Mouse (Mus musculus): Measurements from ENCODE around the gene Gm5737. TPM values are rescaled to one million over a fixed set of nuclear protein-coding genes. Genes with fewer than 3 reads are reported as not detected.

The Gm5737 gene
- not detected in 2 replicates for polyA plus RNA-seq (2014; fragmentation: Nextera tagmentation; extraction: Ambion mirVana)

GRCm38 (mm10) chr7:120811834-120812415, at the start of gene Gm5737:
Gm5737 (plus strand) TSS chr7:120812365.
- H3K27me3 ChIP-seq (ENCODE audit: control insufficient read depth, insufficient read depth, low read length): no peaks in the 10 kb centered on the region; the same call in 1 of the 2 replicates
- DNase-seq (ENCODE audit: low spot score) (no peak), ATAC-seq (replicated peaks; ENCODE audit: low FRiP score) (no peak)
- no peak within 1 kb of the TSS for H3K9ac ChIP-seq (ENCODE audit: low read length)
- 82% methylated on average over 6 of the region's 6 CpGs for WGBS
- no peak within 1 kb of the TSS for H3K4me3 ChIP-seq (ENCODE audit: low read depth, low read length)
- H3K4me2 ChIP-seq (ENCODE audit: low read depth, low read length, severe bottlenecking): no peak within 1 kb of the TSS
- H3K4me1 ChIP-seq (replicated peaks; ENCODE audit: control insufficient read depth, insufficient read depth, low read length): no peaks in the 10 kb centered on the region; the same call in 1 of the 2 replicates
- H3K27ac ChIP-seq (ENCODE audit: low read depth, low read length): no peak within 1 kb of the TSS
- no peaks in the 10 kb centered on the region for H3K36me3 ChIP-seq (ENCODE audit: control insufficient read depth, insufficient read depth, low read length)
- no peaks in the 10 kb centered on the region for H3K9me3 ChIP-seq (ENCODE audit: control insufficient read depth, low read length)

GRCm38 (mm10) chr7:120767369-120767768, 44.8 kb upstream of the Gm5737 start:
- Histone ChIP-seq H3K27me3 (ENCODE audit: control insufficient read depth, insufficient read depth, low read length) (no peaks in the 10 kb centered on the region), H3K36me3 (ENCODE audit: control insufficient read depth, insufficient read depth, low read length) (no peaks in the 10 kb centered on the region), H3K9ac (ENCODE audit: low read length) (peak overlapping the region; percentile 21; the same call in 1 of the 2 replicates), H3K4me3 (ENCODE audit: low read depth, low read length) (no peak overlapping the region), H3K4me1 (replicated peaks; ENCODE audit: control insufficient read depth, insufficient read depth, low read length) (peaks cover 6% of the 10 kb centered on the region; the same call in 1 of the 2 replicates), H3K9me3 (ENCODE audit: control insufficient read depth, low read length) (no peaks in the 10 kb centered on the region), H3K4me2 (ENCODE audit: low read depth, low read length, severe bottlenecking) (no peak overlapping the region), H3K27ac (ENCODE audit: low read depth, low read length) (no peak overlapping the region)
- ATAC-seq (replicated peaks; ENCODE audit: low FRiP score) (no peak), DNase-seq (ENCODE audit: low spot score) (no peak)
- WGBS: 0% methylated on average over 1 of the region's 1 CpGs

- Histone ChIP-seq H3K4me1 (replicated peaks; ENCODE audit: control insufficient read depth, insufficient read depth, low read length) (peaks cover 6% of the 10 kb centered on the region; the same call in 1 of the 2 replicates), H3K9me3 (ENCODE audit: control insufficient read depth, low read length) (no peaks in the 10 kb centered on the region), H3K4me2 (ENCODE audit: low read depth, low read length, severe bottlenecking) (no peak overlapping the region), H3K9ac (ENCODE audit: low read length) (no peak overlapping the region), H3K27me3 (ENCODE audit: control insufficient read depth, insufficient read depth, low read length) (no peaks in the 10 kb centered on the region), H3K36me3 (ENCODE audit: control insufficient read depth, insufficient read depth, low read length) (no peaks in the 10 kb centered on the region), H3K4me3 (ENCODE audit: low read depth, low read length) (no peak overlapping the region), H3K27ac (ENCODE audit: low read depth, low read length) (no peak overlapping the region)
- DNase-seq (ENCODE audit: low spot score): no peak
- 59% methylated on average over 1 of the region's 1 CpGs for WGBS
- ATAC-seq (replicated peaks; ENCODE audit: low FRiP score): no peak
Observed at GRCm38 (mm10) chr7:120771389-120771788, 40.8 kb upstream of the Gm5737 start.

- no peaks in the 10 kb centered on the region for H3K4me1 ChIP-seq (replicated peaks; ENCODE audit: control insufficient read depth, insufficient read depth, low read length)
- H3K9ac ChIP-seq (ENCODE audit: low read length): no peak overlapping the region
- no peaks in the 10 kb centered on the region for H3K36me3 ChIP-seq (ENCODE audit: control insufficient read depth, insufficient read depth, low read length)
- peak; percentile 11 for DNase-seq (ENCODE audit: low spot score)
- no peak for ATAC-seq (replicated peaks; ENCODE audit: low FRiP score)
- no peaks in the 10 kb centered on the region for H3K27me3 ChIP-seq (ENCODE audit: control insufficient read depth, insufficient read depth, low read length)
- H3K4me3 ChIP-seq (ENCODE audit: low read depth, low read length): no peak overlapping the region
- H3K27ac ChIP-seq (ENCODE audit: low read depth, low read length): no peak overlapping the region
- WGBS: 72% methylated on average over 2 of the region's 2 CpGs
- no peaks in the 10 kb centered on the region for H3K9me3 ChIP-seq (ENCODE audit: control insufficient read depth, low read length)
- no peak overlapping the region for H3K4me2 ChIP-seq (ENCODE audit: low read depth, low read length, severe bottlenecking)
Observed at GRCm38 (mm10) chr7:120778012-120778411, 34.2 kb upstream of the Gm5737 start.

- Histone ChIP-seq H3K4me2 (ENCODE audit: low read depth, low read length, severe bottlenecking) (no peak overlapping the region), H3K9ac (ENCODE audit: low read length) (no peak overlapping the region), H3K4me3 (ENCODE audit: low read depth, low read length) (no peak overlapping the region), H3K36me3 (ENCODE audit: control insufficient read depth, insufficient read depth, low read length) (no peaks in the 10 kb centered on the region), H3K4me1 (replicated peaks; ENCODE audit: control insufficient read depth, insufficient read depth, low read length) (no peaks in the 10 kb centered on the region), H3K27me3 (ENCODE audit: control insufficient read depth, insufficient read depth, low read length) (no peaks in the 10 kb centered on the region), H3K27ac (ENCODE audit: low read depth, low read length) (no peak overlapping the region), H3K9me3 (ENCODE audit: control insufficient read depth, low read length) (no peaks in the 10 kb centered on the region)
- 82% methylated on average over 4 of the region's 4 CpGs for WGBS
- no peak for DNase-seq (ENCODE audit: low spot score)
- ATAC-seq (replicated peaks; ENCODE audit: low FRiP score): no peak
Observed at GRCm38 (mm10) chr7:120795544-120795943, 16.6 kb upstream of the Gm5737 start.

- H3K4me3 ChIP-seq (ENCODE audit: low read depth, low read length): no peak overlapping the region
- no peak overlapping the region for H3K9ac ChIP-seq (ENCODE audit: low read length)
- no peak for ATAC-seq (replicated peaks; ENCODE audit: low FRiP score)
- DNase-seq (ENCODE audit: low spot score): no peak
- no peaks in the 10 kb centered on the region for H3K4me1 ChIP-seq (replicated peaks; ENCODE audit: control insufficient read depth, insufficient read depth, low read length)
- H3K4me2 ChIP-seq (ENCODE audit: low read depth, low read length, severe bottlenecking): no peak overlapping the region
- H3K9me3 ChIP-seq (ENCODE audit: control insufficient read depth, low read length): no peaks in the 10 kb centered on the region
- H3K36me3 ChIP-seq (ENCODE audit: control insufficient read depth, insufficient read depth, low read length): no peaks in the 10 kb centered on the region
- 82% methylated on average over 3 of the region's 3 CpGs for WGBS
- no peak overlapping the region for H3K27ac ChIP-seq (ENCODE audit: low read depth, low read length)
- H3K27me3 ChIP-seq (ENCODE audit: control insufficient read depth, insufficient read depth, low read length): no peaks in the 10 kb centered on the region
Observed at GRCm38 (mm10) chr7:120796369-120796768, 15.8 kb upstream of the Gm5737 start.

GRCm38 (mm10) chr7:120803268-120803667, 8.9 kb upstream of the Gm5737 start:
- H3K27ac ChIP-seq (ENCODE audit: low read depth, low read length): no peak overlapping the region
- ATAC-seq (replicated peaks; ENCODE audit: low FRiP score): no peak
- no peaks in the 10 kb centered on the region for H3K4me1 ChIP-seq (replicated peaks; ENCODE audit: control insufficient read depth, insufficient read depth, low read length)
- no peak overlapping the region for H3K9ac ChIP-seq (ENCODE audit: low read length)
- 98% methylated on average over 2 of the region's 2 CpGs for WGBS
- no peak for DNase-seq (ENCODE audit: low spot score)
- H3K9me3 ChIP-seq (ENCODE audit: control insufficient read depth, low read length): no peaks in the 10 kb centered on the region
- H3K4me2 ChIP-seq (ENCODE audit: low read depth, low read length, severe bottlenecking): no peak overlapping the region
- H3K27me3 ChIP-seq (ENCODE audit: control insufficient read depth, insufficient read depth, low read length): no peaks in the 10 kb centered on the region
- H3K36me3 ChIP-seq (ENCODE audit: control insufficient read depth, insufficient read depth, low read length): no peaks in the 10 kb centered on the region
- H3K4me3 ChIP-seq (ENCODE audit: low read depth, low read length): no peak overlapping the region

- no peak overlapping the region for H3K9ac ChIP-seq (ENCODE audit: low read length)
Observed at GRCm38 (mm10) chr7:120809705-120810104, 2.5 kb upstream of the Gm5737 start.

GRCm38 (mm10) chr7:120817552-120817951, 5.4 kb downstream of the Gm5737 start:
- DNase-seq (ENCODE audit: low spot score): no peak
- Histone ChIP-seq H3K4me1 (replicated peaks; ENCODE audit: control insufficient read depth, insufficient read depth, low read length) (no peaks in the 10 kb centered on the region), H3K4me3 (ENCODE audit: low read depth, low read length) (no peak overlapping the region), H3K36me3 (ENCODE audit: control insufficient read depth, insufficient read depth, low read length) (no peaks in the 10 kb centered on the region), H3K9ac (ENCODE audit: low read length) (no peak overlapping the region), H3K27me3 (ENCODE audit: control insufficient read depth, insufficient read depth, low read length) (no peaks in the 10 kb centered on the region), H3K27ac (ENCODE audit: low read depth, low read length) (no peak overlapping the region), H3K9me3 (ENCODE audit: control insufficient read depth, low read length) (no peaks in the 10 kb centered on the region), H3K4me2 (ENCODE audit: low read depth, low read length, severe bottlenecking) (no peak overlapping the region)
- no peak for ATAC-seq (replicated peaks; ENCODE audit: low FRiP score)
- 87% methylated on average over 6 of the region's 6 CpGs for WGBS

More at GRCm38 (mm10) chr7:120809705-120810104, 2.5 kb upstream of the Gm5737 start:
- ATAC-seq (replicated peaks; ENCODE audit: low FRiP score): 0 out of 2 replicates have a peak, but pooled peaks have one; percentile 36
- 0 out of 2 replicates have a peak overlapping the region, but pooled peaks have one; percentile 13 for H3K4me3 ChIP-seq (ENCODE audit: low read depth, low read length)
- no peaks in the 10 kb centered on the region; the same call in 1 of the 2 replicates for H3K4me1 ChIP-seq (replicated peaks; ENCODE audit: control insufficient read depth, insufficient read depth, low read length)
- WGBS: 2% methylated on average over 27 of the region's 27 CpGs
- H3K27me3 ChIP-seq (ENCODE audit: control insufficient read depth, insufficient read depth, low read length): no peaks in the 10 kb centered on the region; the same call in 1 of the 2 replicates
- no peaks in the 10 kb centered on the region for H3K9me3 ChIP-seq (ENCODE audit: control insufficient read depth, low read length)
- no peak overlapping the region for H3K27ac ChIP-seq (ENCODE audit: low read depth, low read length)
- H3K4me2 ChIP-seq (ENCODE audit: low read depth, low read length, severe bottlenecking): peak overlapping the region; percentile 40
- no peaks in the 10 kb centered on the region for H3K36me3 ChIP-seq (ENCODE audit: control insufficient read depth, insufficient read depth, low read length)
- peak; percentile 51 for DNase-seq (ENCODE audit: low spot score)

All from forebrain, embryonic 11.5 days (tissue).